Mouse (Mus musculus): ENCODE data around the gene Nsf. TPM values are rescaled to one million over a fixed set of nuclear protein-coding genes. Genes with fewer than 3 reads are reported as not detected.
A peak's percentile ranks its signal among the peaks of the same experiment; 100 is the strongest.

Nsf gene
- total and polyA plus RNA-seq, 3 experiments, result 37.9 to 40.2 TPM; not detected in 1

GRCm38 (mm10) chr11:103953032-103953895 lies 592 bp downstream of the Nsf start:
- Histone ChIP-seq H3K36me3 (ENCODE audit: control insufficient read depth in 1 of 2, insufficient read depth in 2 of 2, low read length in 2 of 2) (peaks cover 0 to 22% of the 10 kb centered on the region in 2 experiments; a peak in 3 of 4 replicates), H3K4me3 (ENCODE audit: control insufficient read depth in 1 of 2, insufficient read depth in 1 of 2, low read depth in 2 of 2, low read length in 2 of 2) (peak overlapping the region; percentile 95 to 98), H3K27ac (ENCODE audit: control insufficient read depth, low read depth, low read length) (peak overlapping the region; percentile 69), H3K4me1 (ENCODE audit: control insufficient read depth in 1 of 2, insufficient read depth in 2 of 2, low read length in 2 of 2) (peaks cover 12 to 23% of the 10 kb centered on the region in 2 experiments), H3K9me3 (replicated peaks; ENCODE audit: insufficient read depth, low read length) (no peaks in the 10 kb centered on the region), H3K79me2 (ENCODE audit: control insufficient read depth, insufficient read depth, low read length, poor library complexity) (peaks cover 35% of the 10 kb centered on the region), H3K9ac (ENCODE audit: control insufficient read depth, low read depth, low read length, poor library complexity, severe bottlenecking) (peak overlapping the region; percentile 97), H3K27me3 (ENCODE audit: control insufficient read depth in 1 of 2, insufficient read depth in 2 of 2, low read length in 2 of 2) (no peaks in the 10 kb centered on the region)
- peak; percentile 85 for DNase-seq (ENCODE audit: low read depth, low spot score)
- TF ChIP-seq CHD1 (IDR thresholded peaks at IDR 0.05; ENCODE audit: low read depth, low read length) (0 out of 2 replicates have a peak, but pooled peaks have one; percentile 32), MAX (IDR thresholded peaks at IDR 0.05; ENCODE audit: low read length) (peak; percentile 49), GABPA (IDR thresholded peaks at IDR 0.05; ENCODE audit: low read depth, low read length) (no peak), BHLHE40 (IDR thresholded peaks at IDR 0.05; ENCODE audit: borderline replicate concordance, low read depth, low read length) (peak; percentile 77; the same call in 1 of the 2 replicates), ZMIZ1 (IDR thresholded peaks at IDR 0.05; ENCODE audit: low read depth, low read length) (peak; percentile 24; the same call in 1 of the 2 replicates), TBP (IDR thresholded peaks at IDR 0.05; ENCODE audit: low read depth, low read length) (peak; percentile 80), JUND (IDR thresholded peaks at IDR 0.05; ENCODE audit: low read depth, low read length) (no peak), MXI1 (IDR thresholded peaks at IDR 0.05; ENCODE audit: low read depth, low read length) (peak; percentile 86), EP300 (IDR thresholded peaks at IDR 0.05; ENCODE audit: low read depth in 1 of 2, low read length in 2 of 2) (peak in 1 of 2 experiments; percentile 18; a peak in 1 of 4 replicates), ZKSCAN1 (IDR thresholded peaks at IDR 0.05; ENCODE audit: low read depth, low read length) (no peak), MAZ (IDR thresholded peaks at IDR 0.05; ENCODE audit: low read depth, low read length) (no peak), RCOR1 (IDR thresholded peaks at IDR 0.05; ENCODE audit: low read depth, low read length) (peak; percentile 19; the same call in 1 of the 2 replicates), TCF12 (IDR thresholded peaks at IDR 0.05; ENCODE audit: low read depth, low read length) (0 out of 2 replicates have a peak, but pooled peaks have one; percentile 6), ETS1 (IDR thresholded peaks at IDR 0.05; ENCODE audit: low read depth, low read length) (peak; percentile 49; the same call in 1 of the 2 replicates), MYC (IDR thresholded peaks at IDR 0.05; ENCODE audit: low read depth, low read length) (peak; percentile 73; the same call in 1 of the 2 replicates), SIN3A (IDR thresholded peaks at IDR 0.05; ENCODE audit: low read length) (peak; percentile 85)

DNA sequence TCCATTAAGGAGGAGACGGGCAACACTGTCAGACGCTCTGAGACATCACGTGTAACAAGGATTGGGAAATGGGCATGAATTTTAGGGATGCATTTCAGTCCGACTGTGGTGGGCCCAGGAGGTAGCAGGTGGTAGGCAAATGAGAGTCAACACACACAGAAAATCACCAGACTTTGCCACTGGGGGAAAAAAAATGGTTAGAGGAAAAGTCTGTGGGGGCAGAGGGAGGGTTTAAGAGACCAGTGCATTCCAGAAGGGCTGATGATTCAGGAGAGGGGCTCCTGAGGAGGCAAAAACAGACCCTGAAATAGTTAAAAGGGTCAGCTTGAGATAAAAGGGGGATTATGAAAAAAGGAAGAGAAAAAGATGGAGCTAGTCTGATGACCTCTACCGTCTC lies 1.2 kb downstream of the Nsf start:
- Histone ChIP-seq H3K9me3 (replicated peaks; ENCODE audit: insufficient read depth, low read length) (no peaks in the 10 kb centered on the region), H3K9ac (ENCODE audit: control insufficient read depth, low read depth, low read length, poor library complexity, severe bottlenecking) (peak overlapping the region; percentile 97), H3K79me2 (ENCODE audit: control insufficient read depth, insufficient read depth, low read length, poor library complexity) (peaks cover 35% of the 10 kb centered on the region), H3K36me3 (ENCODE audit: control insufficient read depth in 1 of 2, insufficient read depth in 2 of 2, low read length in 2 of 2) (peaks cover 2 to 22% of the 10 kb centered on the region in 2 experiments; a peak in 3 of 4 replicates), H3K27ac (ENCODE audit: control insufficient read depth, low read depth, low read length) (no peak overlapping the region), H3K4me1 (ENCODE audit: control insufficient read depth in 1 of 2, insufficient read depth in 2 of 2, low read length in 2 of 2) (peaks cover 12 to 23% of the 10 kb centered on the region in 2 experiments), H3K27me3 (ENCODE audit: control insufficient read depth in 1 of 2, insufficient read depth in 2 of 2, low read length in 2 of 2) (no peaks in the 10 kb centered on the region), H3K4me3 (ENCODE audit: control insufficient read depth in 1 of 2, insufficient read depth in 1 of 2, low read depth in 2 of 2, low read length in 2 of 2) (peak overlapping the region; percentile 95 to 98)
- TF ChIP-seq RAD21 (IDR thresholded peaks at IDR 0.05; ENCODE audit: low read depth, low read length) (no peak), TBP (IDR thresholded peaks at IDR 0.05; ENCODE audit: low read depth, low read length) (no peak), CHD1 (IDR thresholded peaks at IDR 0.05; ENCODE audit: low read depth, low read length) (peak; percentile 17; the same call in 1 of the 2 replicates), NRF1 (IDR thresholded peaks at IDR 0.05; ENCODE audit: insufficient read depth, low read depth, low read length, poor library complexity, severe bottlenecking) (0 out of 2 replicates have a peak, but pooled peaks have one; percentile 3)
- no peak for DNase-seq (ENCODE audit: low read depth, low spot score)
